Mouse (Mus musculus) CH12.LX (cell line): ENCODE measurements at regions not wholly inside any gene's neighbourhood (a gene's known extent, or its start where the extent isn't known, plus 50 kb on each side); places are given as distances from the start of the nearest gene placed in this dataset.

Experiments
- DNase-seq: peaks from one replicate; pipeline ENCODE4 v3.0.0-alpha.2; 2013; ENCODE audit errors: extremely low read depth
- H3K27ac ChIP-seq: 2 replicates; pipeline ENCODE4 v1.5.1; 2012; ENCODE audit warnings: low read depth, mild to moderate bottlenecking, control low read depth, moderate library complexity; ENCODE audit not compliant: insufficient read depth
- H3K27me3 ChIP-seq: replicated peaks from 2 replicates; pipeline ENCODE3; 2012; ENCODE audit warnings: inconsistent platforms
- H3K36me3 ChIP-seq, 2 experiments: replicated peaks in 1 of 2; 2 replicates each; pipeline versions ENCODE3 to v1.6.1; 2012; ENCODE audit warnings: inconsistent platforms in 1 of 2, low read length in 1 of 2, mild to moderate bottlenecking in 1 of 2, mixed read lengths in 1 of 2, moderate library complexity in 1 of 2; ENCODE audit not compliant: control insufficient read depth in 1 of 2, insufficient read depth in 1 of 2
- H3K4me1 ChIP-seq, 2 experiments: 2 replicates each; pipeline ENCODE4 v1.6.1; 2012; ENCODE audit warnings: inconsistent platforms in 1 of 2, moderate library complexity in 1 of 2; ENCODE audit not compliant: insufficient read depth in 2 of 2, control insufficient read depth in 1 of 2
- H3K4me2 ChIP-seq: 2 replicates; pipeline ENCODE4 v1.6.1; 2012; ENCODE audit warnings: low read depth, mild to moderate bottlenecking, control low read depth; ENCODE audit not compliant: poor library complexity, insufficient read depth, severe bottlenecking
- H3K4me3 ChIP-seq, 3 experiments: fragments of 150-350 bp in 1 of 3; sonication (generic) in 1 of 3; replicated peaks in 1 of 3; 2 replicates each; pipeline versions ENCODE3 to v1.5.1; 2011 to 2012; ENCODE audit warnings: low read depth in 2 of 3, low read length in 2 of 3, mild to moderate bottlenecking in 2 of 3, moderate library complexity in 2 of 3, control low read depth in 1 of 3, improper control_type of control experiment in 1 of 3, inconsistent platforms in 1 of 3, mixed read lengths in 1 of 3; ENCODE audit not compliant: poor library complexity in 1 of 3
- H3K79me2 ChIP-seq: replicated peaks from 2 replicates; pipeline ENCODE4 v1.6.1; 2012; ENCODE audit warnings: mild to moderate bottlenecking, moderate library complexity; ENCODE audit not compliant: control insufficient read depth, poor library complexity, insufficient read depth, severe bottlenecking; ENCODE audit errors: extremely low read depth
- H3K9ac ChIP-seq: 2 replicates; pipeline ENCODE4 v1.6.1; 2012; ENCODE audit warnings: low read depth, mild to moderate bottlenecking, control low read depth, moderate library complexity; ENCODE audit not compliant: insufficient read depth
- H3K9me3 ChIP-seq: replicated peaks from 2 replicates; pipeline ENCODE3; 2012; ENCODE audit warnings: low read length, inconsistent platforms, mixed read lengths
- BHLHE40 ChIP-seq: IDR thresholded peaks from 2 replicates; pipeline ENCODE4 v1.6.1; 2011; ENCODE audit warnings: mild to moderate bottlenecking, low read depth, low read length, improper control_type of control experiment
- CTCF ChIP-seq, 2 experiments: IDR thresholded peaks in 1 of 2; conservative IDR thresholded peaks in 1 of 2; 2 replicates each; pipeline ENCODE4 v1.5.1; 2011 to 2012; ENCODE audit warnings: low read depth in 2 of 2, low read length in 2 of 2, improper control_type of control experiment in 1 of 2, inconsistent platforms in 1 of 2, mild to moderate bottlenecking in 1 of 2, moderate library complexity in 1 of 2
- ELF1 ChIP-seq: IDR thresholded peaks from 2 replicates; pipeline ENCODE4 v1.6.1; 2014; ENCODE audit warnings: low read depth, mild to moderate bottlenecking, inconsistent platforms, low read length, improper control_type of control experiment
- GABPA ChIP-seq: IDR thresholded peaks from 2 replicates; pipeline ENCODE4 v1.6.1; 2012; ENCODE audit warnings: low read depth, low read length, improper control_type of control experiment, inconsistent platforms; ENCODE audit not compliant: insufficient replicate concordance
- JUN ChIP-seq: IDR thresholded peaks from 2 replicates; pipeline ENCODE4 v1.6.1; 2011; ENCODE audit warnings: low read depth, mild to moderate bottlenecking, low read length, improper control_type of control experiment, moderate library complexity; ENCODE audit not compliant: insufficient read depth
- JUND ChIP-seq: conservative IDR thresholded peaks from 2 replicates; pipeline ENCODE4 v1.6.1; 2011; ENCODE audit warnings: low read depth, low read length, improper control_type of control experiment
- KAT2A ChIP-seq: IDR thresholded peaks from 2 replicates; pipeline ENCODE4 v1.6.1; 2012; ENCODE audit warnings: low read length, improper control_type of control experiment, inconsistent platforms; ENCODE audit not compliant: insufficient replicate concordance
- MAX ChIP-seq: IDR thresholded peaks from 2 replicates; pipeline ENCODE4 v1.6.1; 2011; ENCODE audit warnings: low read length, improper control_type of control experiment
- MXI1 ChIP-seq: IDR thresholded peaks from 2 replicates; pipeline ENCODE4 v1.6.1; 2011; ENCODE audit warnings: mild to moderate bottlenecking, low read depth, low read length, improper control_type of control experiment
- MYC ChIP-seq: IDR thresholded peaks from 2 replicates; pipeline ENCODE4 v1.6.1; 2011; ENCODE audit warnings: low read depth, mild to moderate bottlenecking, improper control_type of control experiment, low read length
- NELFE ChIP-seq: IDR thresholded peaks from 2 replicates; pipeline ENCODE4 v1.6.1; 2011; ENCODE audit warnings: low read depth, low read length, improper control_type of control experiment
- NRF1 ChIP-seq: IDR thresholded peaks from 2 replicates; pipeline ENCODE4 v1.6.1; 2014; ENCODE audit warnings: low read depth, mild to moderate bottlenecking, inconsistent platforms, low read length, improper control_type of control experiment, moderate library complexity
- POLR2A ChIP-seq: IDR thresholded peaks from 2 replicates; pipeline ENCODE4 v1.6.1; 2011; ENCODE audit warnings: low read depth, mild to moderate bottlenecking, improper control_type of control experiment, low read length
- POLR2AphosphoS2 ChIP-seq: IDR thresholded peaks from 2 replicates; pipeline ENCODE4 v1.6.1; 2011; ENCODE audit warnings: low read depth, low read length, improper control_type of control experiment
- RAD21 ChIP-seq: IDR thresholded peaks from 2 replicates; pipeline ENCODE4 v1.6.1; 2011; ENCODE audit warnings: low read depth, mild to moderate bottlenecking, low read length, improper control_type of control experiment, moderate library complexity
- RCOR1 ChIP-seq: conservative IDR thresholded peaks from 2 replicates; pipeline ENCODE4 v1.6.1; 2012; ENCODE audit warnings: low read depth, mild to moderate bottlenecking, inconsistent platforms, low read length, improper control_type of control experiment
- SIN3A ChIP-seq: IDR thresholded peaks from 2 replicates; pipeline ENCODE4 v1.6.1; 2012; ENCODE audit warnings: low read length, improper control_type of control experiment, inconsistent platforms
- SMC3 ChIP-seq: IDR thresholded peaks from 2 replicates; pipeline ENCODE4 v1.6.1; 2011; ENCODE audit warnings: low read depth, low read length, improper control_type of control experiment
- TBP ChIP-seq: conservative IDR thresholded peaks from 2 replicates; pipeline ENCODE4 v1.6.1; 2011; ENCODE audit warnings: low read depth, low read length, improper control_type of control experiment
- TCF12 ChIP-seq: IDR thresholded peaks from 2 replicates; pipeline ENCODE4 v1.6.1; 2014; ENCODE audit warnings: low read depth, mild to moderate bottlenecking, inconsistent platforms, low read length, improper control_type of control experiment
- UBTF ChIP-seq: IDR thresholded peaks from 2 replicates; pipeline ENCODE4 v1.6.1; 2012; ENCODE audit warnings: low read depth, mild to moderate bottlenecking, inconsistent platforms, low read length, improper control_type of control experiment, moderate library complexity
- USF1 ChIP-seq: IDR thresholded peaks from 2 replicates; pipeline ENCODE4 v1.6.1; 2014; ENCODE audit warnings: low read depth, mild to moderate bottlenecking, inconsistent platforms, low read length, improper control_type of control experiment
- USF2 ChIP-seq: conservative IDR thresholded peaks from 2 replicates; pipeline ENCODE4 v1.6.1; 2011; ENCODE audit warnings: low read depth, low read length, improper control_type of control experiment
- ZKSCAN1 ChIP-seq: IDR thresholded peaks from 2 replicates; pipeline ENCODE4 v1.6.1; 2012; ENCODE audit warnings: low read depth, inconsistent platforms, low read length, improper control_type of control experiment, borderline replicate concordance
- ZMIZ1 ChIP-seq: IDR thresholded peaks from 2 replicates; pipeline ENCODE4 v1.6.1; 2012; ENCODE audit warnings: low read depth, mild to moderate bottlenecking, inconsistent platforms, low read length, improper control_type of control experiment
- dilution Hi-C: fragments of 300-500 bp; cut with MboI; formaldehyde crosslinking; loops from 2 replicates; pipeline ENCODE4 v1.14.3; 2020; ENCODE audit warnings: low sequenced_read_pairs; ENCODE audit not compliant: extremely low pct_unique_long_range_greater_than_20kb, extremely low pct_ligation_motif_present
- in situ Hi-C: fragments of 300-500 bp; cut with MboI; formaldehyde crosslinking; loops from 3 replicates; pipeline ENCODE4 v1.14.3; 2019; ENCODE audit warnings: low sequenced_read_pairs, low pct_ligation_motif_present, low pct_unique_long_range_greater_than_20kb, mixed read lengths

- Histone ChIP-seq H3K27ac (no peak overlapping the region), H3K27me3 (no peaks in the 10 kb centered on the region), H3K9me3 (no peaks in the 10 kb centered on the region), H3K9ac (no peak overlapping the region), H3K4me2 (no peak overlapping the region), H3K79me2 (no peaks in the 10 kb centered on the region), H3K36me3 (no peaks in the 10 kb centered on the region), H3K4me3 (no peak overlapping the region), H3K4me1 (peaks cover 0 to 4% of the 10 kb centered on the region in 2 experiments; a peak in 2 of 4 replicates)
- DNase-seq: no peak
- in situ Hi-C loops (no loop called here), dilution Hi-C loops (no loop called here)
- no peak for TF ChIP-seq TBP
- no peak for TF ChIP-seq JUND
- no peak for TF ChIP-seq SIN3A
- TF ChIP-seq MYC: no peak
- no peak for TF ChIP-seq NELFE
- no peak for TF ChIP-seq NRF1
- TF ChIP-seq ZMIZ1: no peak
- TF ChIP-seq RAD21: no peak
- no peak for TF ChIP-seq TCF12
- no peak for TF ChIP-seq GABPA
- TF ChIP-seq RCOR1: no peak
- no peak for TF ChIP-seq ZKSCAN1
- no peak for TF ChIP-seq SMC3
- no peak for TF ChIP-seq USF2
Observed at GRCm38 (mm10) chr3:134602919-134603318, 225.9 kb upstream of the Tacr3 start.

DNA sequence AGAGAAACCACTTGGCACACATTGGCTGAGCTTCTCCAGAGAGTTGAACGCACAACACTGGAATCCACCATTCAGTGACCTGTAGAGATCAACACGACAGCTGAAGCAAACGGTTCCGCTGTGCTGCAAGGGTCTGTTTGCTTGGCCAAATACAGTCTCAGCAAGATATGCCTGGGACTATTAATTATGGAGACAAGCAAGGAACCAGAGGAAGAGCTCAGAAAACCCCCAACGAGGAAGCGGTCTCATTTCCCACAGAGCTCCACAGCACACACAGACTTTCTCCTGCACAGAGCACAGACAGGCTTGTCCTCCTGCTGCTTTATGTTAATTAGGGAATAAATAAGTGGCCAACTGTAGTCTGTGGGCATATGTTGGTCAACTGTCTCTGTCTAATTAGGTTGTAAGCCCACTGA is 223.4 kb upstream of the Tacr3 start:
- dilution Hi-C loops: no loop called here
- in situ Hi-C loops: no loop called here

More for the DNA sequence above, 223.4 kb upstream of the Tacr3 start:
- Histone ChIP-seq H3K27ac (no peak overlapping the region), H3K4me1 (peaks cover 0 to 4% of the 10 kb centered on the region in 2 experiments; a peak in 2 of 4 replicates), H3K9ac (no peak overlapping the region), H3K36me3 (no peaks in the 10 kb centered on the region), H3K4me3 (no peak overlapping the region), H3K9me3 (no peaks in the 10 kb centered on the region), H3K27me3 (no peaks in the 10 kb centered on the region), H3K4me2 (no peak overlapping the region), H3K79me2 (no peaks in the 10 kb centered on the region)
- TF ChIP-seq UBTF (no peak), USF2 (no peak), MXI1 (no peak), ELF1 (no peak), MAX (no peak), CTCF (conservative IDR thresholded peaks at IDR 0.05 in 1 of 2, IDR thresholded peaks at IDR 0.05 in 1 of 2; ENCODE audit: low read depth in 2 of 2, low read length in 2 of 2) (no peak), USF1 (no peak), TCF12 (no peak), RAD21 (no peak), KAT2A (no peak), BHLHE40 (no peak), JUN (no peak), ZKSCAN1 (no peak), NELFE (no peak), POLR2A (no peak), POLR2AphosphoS2 (no peak)
- DNase-seq: no peak
